Mouse (Mus musculus) olfactory bulb, adult 2 months (tissue): ENCODE data around the gene Ttc16.

ENCODE experiments used
- CTCF ChIP-seq: fragments of 200-500 bp; IDR thresholded peaks from 2 replicates; pipeline ENCODE4 v1.5.1; 2012; ENCODE audit warnings: low read depth, mild to moderate bottlenecking, low read length, moderate library complexity; ENCODE audit not compliant: insufficient read depth
- POLR2A ChIP-seq: fragments of 200-500 bp; IDR thresholded peaks from 2 replicates; pipeline ENCODE4 v1.6.1; 2012; ENCODE audit warnings: mild to moderate bottlenecking, low read depth, low read length, moderate library complexity; ENCODE audit not compliant: insufficient read depth

DNA sequence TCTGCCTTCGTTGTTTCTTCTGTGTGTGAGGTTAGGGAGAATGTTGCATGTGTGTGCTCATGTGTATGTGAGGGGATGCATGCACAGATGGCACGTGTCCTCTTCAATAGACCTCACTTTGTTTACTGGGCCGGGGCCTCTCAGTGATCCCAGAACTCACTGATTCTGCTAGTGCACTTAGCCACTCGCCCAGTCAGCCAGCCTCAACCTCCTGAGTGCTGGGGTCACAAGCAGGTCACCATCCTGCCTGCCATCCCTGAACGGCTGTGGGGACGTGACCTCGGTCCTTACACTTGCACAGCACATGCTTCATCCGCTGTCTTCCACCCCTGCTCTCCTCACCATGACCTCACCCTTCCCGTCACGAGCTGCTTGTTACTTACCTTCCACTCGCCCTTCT is 47.7 kb upstream of the Ttc16 start:
- no peak for TF ChIP-seq POLR2A
- no peak for TF ChIP-seq CTCF
